Mouse (Mus musculus) monocyte, adult 5-6 weeks (primary cell): ENCODE measurements around the gene Slc25a13. TPM values are rescaled to one million over a fixed set of nuclear protein-coding genes. Genes with fewer than 3 reads are reported as not detected.

Experiments used
- ATAC-seq: fragments of 153-309, 156-312 bp; replicated peaks from 2 replicates; pipeline ENCODE4 v1.8.0; 2017; ENCODE audit warnings: mild to moderate bottlenecking; ENCODE audit not compliant: low TSS enrichment, insufficient number of reproducible peaks, severe bottlenecking, poor library complexity, low FRiP score
- total RNA-seq: library from RNA; stranded (forward); fragments of 200-1000, 200-491, 200-594 nt; gene quantifications from 3 replicates; pipeline ENCODE4 v1.2.3, GENCODE M21; 2017

Slc25a13 gene
- total RNA-seq, 1 experiment from 2014 or later, result 5.8 TPM

DNA sequence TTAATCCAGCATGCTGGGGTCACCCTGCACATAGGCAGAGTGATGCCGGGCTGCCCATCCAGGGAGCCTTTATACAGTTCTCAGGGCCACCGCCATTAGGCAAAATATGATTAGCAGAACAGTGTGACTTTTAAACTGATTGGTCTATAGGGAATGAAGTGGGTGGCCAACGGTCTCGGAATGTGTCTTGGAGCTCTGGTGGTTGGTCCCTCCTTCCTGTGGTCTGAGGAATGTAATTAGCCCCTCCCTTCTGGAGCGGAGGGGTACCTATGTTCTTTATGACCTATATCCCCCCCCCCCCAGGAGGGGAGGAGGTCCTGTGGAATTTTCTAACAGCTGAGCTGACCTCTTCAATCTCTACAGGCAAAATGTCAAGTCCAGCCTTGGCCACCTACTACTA lies 77.9 kb downstream of the Slc25a13 start:
- ATAC-seq, result no peak

DNA sequence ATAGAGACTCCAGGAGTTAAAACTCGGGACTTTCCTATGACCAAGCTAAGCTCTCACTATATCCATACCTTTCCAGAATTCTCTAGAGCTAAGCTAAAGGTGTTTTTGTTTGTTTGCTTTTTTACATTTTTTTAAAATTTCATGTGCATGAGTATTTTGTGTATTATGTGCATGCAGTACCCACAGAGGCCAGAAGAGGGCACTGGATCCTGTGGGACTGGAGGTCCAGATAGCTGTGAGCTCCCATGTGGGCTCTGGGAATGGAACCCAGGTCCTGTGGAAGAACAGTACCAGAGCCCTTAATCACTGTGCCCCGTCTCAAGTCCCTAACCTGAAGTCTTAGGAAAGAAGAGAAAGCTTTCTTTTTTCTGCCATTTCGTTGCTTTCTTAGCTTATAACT lies 80.2 kb downstream of the Slc25a13 start:
- ATAC-seq, result no peak

DNA sequence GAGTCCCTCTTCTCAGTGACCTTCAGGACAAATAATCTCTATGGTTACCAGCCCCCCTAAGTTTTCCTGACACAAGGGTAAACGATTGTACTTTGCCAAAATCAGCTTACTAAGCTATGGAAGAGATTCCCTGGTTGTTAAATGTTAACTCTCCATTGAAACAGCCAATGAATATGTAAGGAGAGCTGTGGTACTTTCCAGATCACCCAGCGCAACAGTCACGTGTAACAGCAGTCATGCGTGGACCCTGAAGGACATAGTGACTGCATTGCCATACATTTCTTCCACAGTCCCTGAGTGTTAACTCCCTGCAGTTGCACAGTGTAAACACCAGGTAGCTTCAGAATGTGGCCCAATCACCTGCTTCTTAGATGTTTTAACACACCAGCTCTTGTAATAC lies 82.0 kb downstream of the Slc25a13 start:
- no peak for ATAC-seq

DNA sequence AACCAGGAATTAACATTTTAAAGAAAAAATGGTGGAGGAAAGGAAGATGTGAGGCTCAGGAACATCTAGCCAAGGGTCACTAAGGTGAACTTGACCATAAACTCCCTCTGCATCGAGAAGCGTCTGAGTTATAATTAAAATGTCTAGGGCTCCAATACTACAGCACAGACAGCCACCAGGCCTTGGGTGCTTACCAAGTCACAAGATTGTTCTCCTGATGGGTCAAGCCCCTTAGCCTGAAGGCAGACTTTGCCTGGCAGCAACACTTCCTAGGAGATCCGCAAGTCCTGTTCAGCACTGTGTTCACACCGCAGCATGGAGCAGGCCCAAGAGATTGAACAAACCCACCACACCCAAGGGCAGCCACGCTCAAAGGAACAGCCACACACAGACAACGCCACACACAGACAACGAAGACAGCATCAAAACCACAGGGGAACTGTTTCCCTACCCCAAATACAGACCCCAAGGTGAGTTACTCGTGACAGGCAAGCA lies 83.4 kb downstream of the Slc25a13 start:
- no peak for ATAC-seq

DNA sequence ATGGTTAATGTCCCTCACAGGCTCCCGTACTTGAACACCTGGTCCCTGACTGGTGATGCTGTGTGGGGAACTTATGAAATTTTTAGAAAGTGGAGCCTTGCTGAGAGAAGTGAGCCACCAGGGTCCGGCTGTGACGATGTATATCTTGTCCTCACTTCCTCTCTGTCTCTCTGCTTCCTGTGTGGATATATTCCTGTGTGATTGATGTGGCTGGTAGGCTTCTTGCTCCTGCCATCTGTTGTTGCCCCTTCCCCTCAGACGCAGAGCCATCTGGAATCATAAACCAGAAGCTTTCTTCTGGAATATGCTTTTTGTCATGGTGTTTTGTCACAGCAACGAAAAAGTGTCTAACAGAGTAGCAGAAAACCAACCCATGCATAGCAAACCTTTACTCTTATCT lies 84.9 kb downstream of the Slc25a13 start:
- no peak for ATAC-seq

DNA sequence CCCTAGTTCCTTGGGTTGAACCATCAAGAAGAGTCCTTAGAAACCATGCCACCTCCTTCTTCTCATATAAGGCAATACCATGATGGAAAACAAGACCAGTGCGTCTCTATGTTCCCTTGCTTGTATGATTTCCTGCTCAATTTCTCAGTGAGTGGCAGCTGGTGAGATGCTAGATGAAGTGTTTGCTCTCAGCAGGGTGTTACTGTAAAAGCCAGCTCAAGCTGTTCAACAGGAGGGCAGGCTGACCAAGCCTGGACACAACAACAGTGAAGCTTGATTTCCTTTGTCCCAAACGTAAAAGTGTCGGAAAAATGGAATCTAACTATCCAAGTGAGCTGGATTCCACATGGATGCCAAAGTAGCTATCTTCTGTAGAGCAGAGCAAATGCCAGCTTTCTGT lies 91.4 kb downstream of the Slc25a13 start:
- ATAC-seq, result no peak

DNA sequence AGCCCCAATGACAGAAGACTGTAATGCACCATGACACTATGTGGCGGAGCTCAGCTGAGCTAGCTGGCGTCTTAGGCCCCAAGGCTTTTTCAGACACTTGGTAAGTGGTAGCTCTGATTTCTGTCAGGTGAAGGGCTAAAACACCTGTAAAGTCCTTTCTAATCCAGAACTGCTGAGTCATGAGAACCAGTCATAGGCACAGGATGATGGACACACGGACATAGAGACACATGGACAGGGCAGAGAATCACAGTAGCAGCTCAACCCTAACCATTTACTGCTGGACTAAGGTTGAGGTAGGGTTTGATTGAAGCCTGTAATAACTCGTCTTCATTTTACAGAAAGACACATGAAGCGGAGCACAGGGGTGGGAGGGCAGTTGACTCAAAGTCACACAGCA lies 95.1 kb downstream of the Slc25a13 start:
- ATAC-seq, result no peak

DNA sequence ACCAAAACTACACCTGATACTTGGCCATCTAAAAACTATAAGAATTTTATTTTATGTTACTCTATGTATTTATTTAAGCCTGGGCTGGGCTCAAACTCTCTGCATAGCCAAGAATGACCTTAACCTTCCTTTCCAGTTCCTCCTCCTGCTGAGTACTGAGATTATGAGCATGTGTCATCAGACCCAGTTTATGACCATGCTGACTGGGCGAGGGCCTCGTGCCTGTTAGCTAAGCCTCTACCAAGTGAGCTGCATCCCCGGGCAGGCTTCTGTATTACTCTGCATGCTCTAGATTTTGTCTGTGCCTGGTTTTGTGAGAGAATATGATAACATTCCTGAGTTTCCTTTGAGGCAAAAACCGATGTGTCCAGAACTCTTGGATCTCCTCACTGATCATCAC lies 96.1 kb downstream of the Slc25a13 start:
- no peak for ATAC-seq

DNA sequence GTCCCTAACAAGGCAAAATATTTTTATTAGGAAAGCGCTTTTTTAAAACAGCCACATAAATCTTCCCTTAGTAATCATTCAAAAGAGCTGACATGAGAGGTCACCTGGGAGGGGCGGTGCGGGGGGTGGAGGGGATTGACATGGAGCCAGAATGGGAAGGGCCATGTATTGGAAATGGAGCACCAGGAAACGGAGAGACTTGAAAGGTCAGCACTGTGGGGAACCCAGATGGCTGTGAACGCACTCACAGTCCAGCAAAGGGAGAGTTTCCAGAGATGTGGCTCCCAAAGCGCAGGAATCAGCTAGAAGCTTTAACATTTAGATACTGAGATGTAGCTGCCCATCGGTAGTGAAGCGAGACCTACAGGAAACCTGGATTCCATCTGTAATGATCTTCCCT lies 101.2 kb downstream of the Slc25a13 start:
- ATAC-seq, result no peak

DNA sequence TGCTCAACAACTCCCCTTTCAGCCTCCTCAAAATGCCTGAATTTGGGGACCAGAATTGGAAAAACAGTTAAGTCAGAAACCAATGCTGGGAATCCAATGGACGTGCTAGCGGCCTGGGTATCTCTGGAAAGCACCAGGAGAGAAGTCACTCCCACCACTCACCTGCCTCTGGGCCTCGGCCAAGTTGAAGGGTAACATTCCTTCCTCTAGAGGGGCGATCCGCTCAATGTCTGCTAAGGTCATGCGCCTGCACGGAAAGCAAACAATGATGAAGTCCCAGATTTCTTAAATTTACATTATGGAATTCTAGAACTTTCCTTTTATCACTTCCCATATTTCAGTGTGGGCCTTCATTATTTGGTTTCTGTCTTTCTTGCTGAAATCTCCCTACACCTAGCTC lies 103.2 kb downstream of the Slc25a13 start:
- ATAC-seq, result no peak

DNA sequence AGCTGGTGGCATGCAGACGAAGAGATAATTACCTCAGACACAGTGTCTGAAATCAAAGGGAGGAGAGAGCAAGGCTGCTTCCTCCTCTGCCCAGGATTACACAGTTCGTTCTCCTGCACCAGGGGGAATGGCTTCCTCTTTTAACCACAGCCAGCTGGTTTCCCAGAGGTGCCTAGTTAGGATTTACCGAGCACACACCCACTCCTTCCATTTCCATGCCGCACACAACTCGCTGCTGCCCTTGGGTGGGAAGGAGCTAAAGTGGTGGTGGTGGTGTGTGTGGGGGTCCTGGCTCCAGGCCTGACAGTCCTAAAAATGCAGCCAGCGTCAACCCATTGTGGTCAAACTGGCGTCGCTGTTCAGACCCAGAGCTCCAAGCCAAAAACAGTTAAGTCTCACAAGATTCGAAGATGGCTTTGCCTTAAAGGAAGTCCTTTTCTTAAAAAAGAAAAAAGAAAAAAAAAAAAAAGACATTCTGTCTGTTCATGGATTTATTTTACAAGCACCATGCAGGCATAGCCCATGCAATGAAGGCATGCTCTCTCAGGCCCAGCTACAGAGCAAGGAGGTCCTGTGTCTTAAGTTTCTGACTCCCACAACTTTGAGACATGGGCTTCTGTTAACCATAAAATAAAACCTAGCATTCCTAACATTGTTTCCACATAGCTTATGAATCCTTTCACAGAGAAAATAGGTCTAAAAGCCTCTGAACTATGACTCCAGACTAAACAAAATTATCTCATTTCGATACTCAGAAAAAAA lies 104.0 kb downstream of the Slc25a13 start:
- ATAC-seq, result peak; percentile 50; the same call in 1 of the 2 replicates

DNA sequence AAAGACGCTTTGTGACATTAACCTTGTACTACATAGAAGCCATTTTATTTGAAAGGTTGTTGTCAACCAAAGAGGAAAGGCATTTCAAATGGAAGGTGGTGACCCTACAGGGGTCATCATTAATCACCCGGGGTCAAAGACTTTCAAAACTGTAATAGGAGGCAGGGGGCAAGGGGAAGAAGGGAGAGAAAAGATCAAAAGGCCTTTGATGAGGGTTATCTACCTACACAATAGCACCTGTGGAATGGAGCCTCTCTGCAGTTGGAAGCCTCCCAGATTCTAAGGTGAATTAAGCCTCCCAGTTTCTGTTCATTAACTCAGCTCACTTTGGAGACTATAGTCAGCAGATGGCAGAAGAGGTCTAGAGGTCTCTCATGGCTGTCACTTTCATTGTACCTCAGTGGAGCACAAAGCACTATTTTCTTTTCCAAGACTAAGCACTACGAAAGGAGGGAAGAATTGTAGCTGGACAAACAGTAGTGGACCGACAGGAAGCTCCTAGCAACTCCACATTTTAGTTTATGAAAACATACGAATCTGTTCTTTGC lies 109.5 kb downstream of the Slc25a13 start:
- no peak for ATAC-seq

DNA sequence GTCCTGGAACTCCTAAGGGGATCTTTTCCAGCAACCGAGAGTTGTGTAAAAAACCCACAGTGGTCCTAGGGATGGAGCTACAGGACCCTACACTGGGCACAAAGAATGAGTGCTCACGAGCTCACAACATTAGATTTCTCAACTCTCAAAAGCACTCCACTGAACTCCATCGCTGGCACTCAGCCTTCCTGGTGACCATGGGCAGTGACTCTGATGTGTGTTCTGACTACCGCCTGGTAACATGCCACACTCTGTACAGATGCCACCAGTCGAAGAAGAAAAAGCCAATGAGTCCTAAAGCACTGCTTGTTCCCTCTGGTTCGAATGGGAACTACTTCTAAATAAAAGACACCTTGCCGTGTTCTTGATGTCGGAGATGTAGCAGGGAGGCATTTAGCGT lies 111.4 kb downstream of the Slc25a13 start:
- no peak for ATAC-seq

DNA sequence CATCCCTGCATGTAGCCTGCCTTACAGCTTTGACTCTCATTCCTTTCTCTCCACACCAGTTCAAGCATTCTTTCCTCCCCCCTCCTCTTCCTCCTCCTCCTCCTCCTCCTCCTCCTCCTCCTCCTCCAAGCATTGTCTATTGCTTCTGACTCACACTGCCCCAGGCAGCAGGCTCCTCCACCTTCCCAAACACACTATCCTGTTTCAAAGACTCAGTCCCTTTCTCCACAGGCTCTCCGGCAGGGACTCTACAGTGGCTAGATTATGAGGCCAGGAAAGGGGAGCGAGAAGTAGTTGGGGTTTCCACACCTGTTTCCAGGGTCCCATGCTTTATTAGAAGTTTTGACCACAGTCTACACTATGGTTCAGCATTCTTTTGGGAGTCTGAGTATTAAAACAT lies 113.5 kb downstream of the Slc25a13 start:
- no peak for ATAC-seq

DNA sequence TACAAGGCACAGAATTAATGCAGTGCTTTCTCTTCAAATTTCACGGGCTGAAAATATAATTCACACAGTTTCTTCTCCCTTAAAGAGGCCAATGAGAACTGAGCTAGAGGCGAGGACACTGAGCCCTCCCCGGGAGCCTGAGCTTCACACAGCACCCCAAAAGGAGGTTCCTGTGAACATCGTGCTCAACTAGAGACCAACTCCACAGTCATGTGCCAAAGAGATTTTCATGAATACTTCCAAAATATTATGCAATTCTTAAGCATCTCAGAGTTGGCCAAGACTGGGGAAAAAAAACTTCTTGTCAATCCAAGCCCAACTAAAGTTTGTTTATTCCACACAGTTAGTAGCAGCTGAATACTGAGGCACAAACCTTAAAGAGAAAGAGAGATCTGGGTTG lies 115.4 kb downstream of the Slc25a13 start:
- no peak for ATAC-seq

DNA sequence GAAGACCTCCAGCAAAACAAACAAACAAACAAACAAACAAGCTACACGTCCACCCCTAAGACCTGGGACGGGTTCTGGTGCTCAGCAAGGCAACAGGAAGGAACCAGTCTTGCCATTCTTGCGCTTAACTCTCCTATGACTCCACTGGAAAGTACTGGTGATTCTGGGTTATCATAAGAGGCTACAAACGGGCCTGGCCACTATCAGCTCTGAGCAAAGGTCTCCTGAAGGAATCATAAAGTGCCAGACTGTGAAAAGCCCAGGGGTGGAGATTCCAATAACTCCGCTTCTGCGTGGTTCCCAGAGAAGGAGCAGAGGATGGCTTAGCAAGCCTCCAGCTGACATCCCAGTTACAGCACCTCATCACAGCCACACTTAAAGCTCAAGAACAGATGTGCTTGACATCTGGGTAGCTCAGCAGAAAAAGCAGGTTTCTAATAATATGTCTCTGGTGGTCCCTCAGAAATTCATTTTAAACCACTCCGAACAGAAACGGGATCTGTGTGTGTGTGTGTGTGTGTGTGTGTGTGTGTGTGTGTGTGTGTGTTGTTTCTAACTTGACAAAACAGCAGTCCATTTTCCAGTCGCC lies 116.0 kb downstream of the Slc25a13 start:
- ATAC-seq, result no peak

DNA sequence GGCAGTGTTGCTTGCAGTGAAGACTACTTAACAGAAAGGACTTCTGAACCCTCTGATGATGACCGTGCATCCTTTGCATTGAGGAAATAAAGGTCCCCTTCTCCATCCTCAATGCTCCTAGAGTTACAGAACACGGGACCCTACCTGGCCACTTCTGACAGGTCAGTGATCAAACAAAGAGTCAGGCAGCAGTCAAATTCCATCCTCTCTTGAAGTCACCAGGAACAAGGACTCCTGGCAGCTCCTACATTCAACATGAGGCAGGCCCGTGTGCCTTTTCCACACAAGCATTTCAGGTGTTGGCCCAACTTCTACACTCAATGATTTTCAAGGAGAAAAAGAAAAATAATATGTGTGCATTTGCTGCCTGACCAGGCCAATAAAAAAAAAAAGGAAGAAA lies 123.0 kb downstream of the Slc25a13 start:
- ATAC-seq, result no peak

DNA sequence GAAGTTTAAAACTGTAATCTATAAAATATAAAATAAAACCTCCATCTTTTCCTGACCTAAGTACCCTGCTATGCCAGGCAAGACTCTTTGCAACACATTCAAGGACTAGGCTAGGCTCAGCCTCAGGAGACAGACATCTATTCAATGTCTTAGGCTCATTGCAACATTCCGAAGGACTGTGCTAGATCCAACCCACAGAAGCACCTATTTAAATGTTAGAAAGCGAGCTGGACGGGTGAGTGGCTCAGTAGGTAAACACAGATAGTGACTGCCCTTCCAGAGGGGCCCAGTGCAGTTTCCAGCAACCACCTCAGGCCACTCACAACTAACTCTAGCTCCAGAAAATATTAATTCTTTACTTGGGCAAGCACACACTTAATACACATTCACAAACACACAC lies 123.5 kb downstream of the Slc25a13 start:
- ATAC-seq, result no peak

DNA sequence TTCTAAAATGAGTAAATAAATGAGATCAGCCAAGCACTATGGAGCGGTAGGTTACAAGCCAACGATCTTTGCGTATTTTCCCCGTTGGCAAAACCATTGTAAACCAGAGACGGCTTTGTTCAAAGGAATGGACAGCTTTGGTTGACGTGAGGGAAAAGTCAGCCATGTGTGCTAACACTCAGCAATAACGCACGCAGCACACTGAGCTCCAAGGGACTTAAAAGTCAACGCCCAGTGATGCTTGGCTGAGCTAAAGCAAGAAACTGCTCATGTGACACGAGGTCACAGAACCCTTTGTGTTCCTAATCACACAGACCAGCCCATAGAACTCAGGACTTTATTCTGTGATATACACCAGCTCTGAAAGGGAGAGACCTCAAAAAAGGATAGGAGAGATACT lies 124.5 kb downstream of the Slc25a13 start:
- no peak for ATAC-seq

DNA sequence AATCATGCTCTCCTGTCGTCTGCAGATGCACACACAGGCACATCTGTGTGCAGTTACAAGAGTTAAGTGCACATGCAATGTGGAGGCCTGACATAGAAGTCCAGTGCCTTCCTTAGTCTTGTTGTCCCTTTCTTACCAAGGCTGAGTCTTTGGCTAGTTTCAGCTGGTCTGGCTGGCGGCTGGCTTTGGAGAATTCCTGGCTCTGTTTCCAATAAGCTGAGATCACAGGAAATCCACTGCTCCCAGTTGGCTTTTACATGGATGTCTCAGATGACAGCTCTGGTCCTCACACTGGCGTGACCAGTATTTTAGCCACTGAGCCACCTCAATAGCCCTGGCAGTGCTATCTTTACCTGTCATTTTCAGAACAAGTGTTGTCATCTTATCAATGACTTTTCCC lies 126.0 kb downstream of the Slc25a13 start:
- no peak for ATAC-seq
